Mouse (Mus musculus) hindbrain, embryonic 14.5 days (tissue): ENCODE measurements at regions not wholly inside any gene's neighbourhood (a gene's known extent, or its start where the extent isn't known, plus 50 kb on each side); places are given as distances from the start of the nearest gene placed in this dataset.

Experiments
- ATAC-seq: fragments of 200-750 bp; cut with Nextera tagmentation; 2 replicates; pipeline ENCODE4 v1.8.0; 2017; ENCODE audit warnings: moderate number of reproducible peaks, mild to moderate bottlenecking, moderate TSS enrichment, moderate library complexity; ENCODE audit not compliant: low FRiP score
- DNase-seq: peaks from one replicate; pipeline ENCODE4 v3.0.0-alpha.2; 2015; ENCODE audit warnings: low spot score
- H3K27ac ChIP-seq: fragments of 300-500 bp; sonication (generic); 2 replicates; pipeline ENCODE4 v1.5.1; 2014; ENCODE audit warnings: mild to moderate bottlenecking, moderate library complexity
- H3K27me3 ChIP-seq: fragments of 300-500 bp; sonication (generic); 2 replicates; pipeline ENCODE4 v1.6.1; 2014; ENCODE audit warnings: mild to moderate bottlenecking, low read length, mixed read lengths; ENCODE audit not compliant: control insufficient read depth, insufficient read depth
- H3K36me3 ChIP-seq: fragments of 300-500 bp; sonication (generic); replicated peaks from 2 replicates; pipeline ENCODE4 v1.6.1; 2014; ENCODE audit not compliant: control insufficient read depth, insufficient read depth
- H3K4me1 ChIP-seq: fragments of 300-500 bp; sonication (generic); replicated peaks from 2 replicates; pipeline ENCODE4 v1.6.1; 2014; ENCODE audit warnings: antibody characterized with exemption, low read length, mixed read lengths; ENCODE audit not compliant: control insufficient read depth, insufficient read depth
- H3K4me2 ChIP-seq: fragments of 300-500 bp; sonication (generic); replicated peaks from 2 replicates; pipeline ENCODE4 v1.6.1; 2014; ENCODE audit warnings: mild to moderate bottlenecking, moderate library complexity
- H3K4me3 ChIP-seq: fragments of 300-500 bp; sonication (generic); replicated peaks from 2 replicates; pipeline ENCODE4 v1.5.1; 2014; ENCODE audit warnings: mild to moderate bottlenecking, low read length
- H3K9ac ChIP-seq: fragments of 300-500 bp; sonication (generic); 2 replicates; pipeline ENCODE4 v1.6.1; 2014
- H3K9me3 ChIP-seq: fragments of 300-500 bp; sonication (generic); 2 replicates; pipeline ENCODE4 v1.6.1; 2016; ENCODE audit warnings: low read length; ENCODE audit not compliant: control insufficient read depth
- WGBS: fragments of 180-500 bp; shearing (Covaris S2); extraction: QIAGEN DNeasy Blood & Tissue Kit; methylation state at CpG from one replicate; pipeline ENCODE4 v1.1.7; 2014; 5-methylcytosine and 5-hydroxymethylcytosine counted together

- Histone ChIP-seq H3K4me2 (no peak overlapping the region), H3K9ac (no peak overlapping the region), H3K4me1 (no peaks in the 10 kb centered on the region), H3K9me3 (no peaks in the 10 kb centered on the region), H3K36me3 (no peaks in the 10 kb centered on the region), H3K27ac (no peak overlapping the region), H3K27me3 (no peaks in the 10 kb centered on the region; the same call in 1 of the 2 replicates), H3K4me3 (no peak overlapping the region)
- 74% methylated on average over 2 of the region's 2 CpGs for WGBS
- no peak for DNase-seq
- ATAC-seq = no peak
Observed at GRCm38 (mm10) chrX:135080380-135081158, 71.6 kb upstream of the Zmat1 start.

- H3K27me3 ChIP-seq = no peaks in the 10 kb centered on the region
- WGBS = 88% methylated on average over 2 of the region's 2 CpGs
- H3K27ac ChIP-seq = no peak overlapping the region
- no peak overlapping the region for H3K4me3 ChIP-seq
- H3K9ac ChIP-seq = no peak overlapping the region
- no peaks in the 10 kb centered on the region for H3K4me1 ChIP-seq
- ATAC-seq = no peak
- DNase-seq = no peak
- no peak overlapping the region for H3K4me2 ChIP-seq
- no peaks in the 10 kb centered on the region for H3K36me3 ChIP-seq
- no peaks in the 10 kb centered on the region for H3K9me3 ChIP-seq
Observed at GRCm38 (mm10) chrX:135079388-135079787, 70.4 kb upstream of the Zmat1 start.

GRCm38 (mm10) chrX:135075903-135076302 is 66.9 kb upstream of the Zmat1 start:
- H3K4me1 ChIP-seq = no peaks in the 10 kb centered on the region
- H3K4me3 ChIP-seq = no peak overlapping the region
- WGBS = 63% methylated on average over 2 of the region's 2 CpGs
- ATAC-seq (no peak), DNase-seq (no peak)
- H3K4me2 ChIP-seq = no peak overlapping the region
- no peaks in the 10 kb centered on the region for H3K27me3 ChIP-seq
- no peaks in the 10 kb centered on the region for H3K9me3 ChIP-seq
- H3K27ac ChIP-seq = no peak overlapping the region
- H3K36me3 ChIP-seq = no peaks in the 10 kb centered on the region
- no peak overlapping the region for H3K9ac ChIP-seq

- Histone ChIP-seq H3K4me3 (no peak overlapping the region), H3K9ac (no peak overlapping the region), H3K27me3 (no peaks in the 10 kb centered on the region), H3K4me2 (no peak overlapping the region), H3K27ac (no peak overlapping the region), H3K4me1 (no peaks in the 10 kb centered on the region), H3K36me3 (no peaks in the 10 kb centered on the region), H3K9me3 (no peaks in the 10 kb centered on the region)
- no peak for ATAC-seq
- no peak for DNase-seq
- WGBS = 7% methylated on average over 1 of the region's 1 CpGs
Observed at GRCm38 (mm10) chrX:135069448-135069847, 60.4 kb upstream of the Zmat1 start.

- no peak overlapping the region for H3K27ac ChIP-seq
- no peaks in the 10 kb centered on the region for H3K4me1 ChIP-seq
- WGBS = 89% methylated on average over 3 of the region's 3 CpGs
- DNase-seq = no peak
- no peak overlapping the region for H3K4me3 ChIP-seq
- H3K4me2 ChIP-seq = no peak overlapping the region
- H3K9ac ChIP-seq = no peak overlapping the region
- H3K9me3 ChIP-seq = no peaks in the 10 kb centered on the region
- H3K27me3 ChIP-seq = no peaks in the 10 kb centered on the region
- no peaks in the 10 kb centered on the region for H3K36me3 ChIP-seq
- no peak for ATAC-seq
Observed at GRCm38 (mm10) chrX:135060184-135060583, 51.2 kb upstream of the Zmat1 start.

GRCm38 (mm10) chrX:135058949-135059348 is 49.9 kb upstream of the Zmat1 start:
- H3K27me3 ChIP-seq = no peaks in the 10 kb centered on the region
- no peaks in the 10 kb centered on the region for H3K4me1 ChIP-seq
- no peak for DNase-seq
- H3K9me3 ChIP-seq = no peaks in the 10 kb centered on the region
- H3K4me2 ChIP-seq = no peak overlapping the region
- no peak overlapping the region for H3K9ac ChIP-seq
- H3K4me3 ChIP-seq = no peak overlapping the region
- no peak overlapping the region for H3K27ac ChIP-seq
- no peaks in the 10 kb centered on the region for H3K36me3 ChIP-seq
- no peak for ATAC-seq
- 61% methylated on average over 3 of the region's 3 CpGs for WGBS
